Mouse (Mus musculus) forebrain, embryonic 16.5 days (tissue): ENCODE measurements around the gene Gm33543. TPM values are rescaled to one million over a fixed set of nuclear protein-coding genes. Genes with fewer than 3 reads are reported as not detected.

ENCODE experiments used
- polyA plus RNA-seq: library from polyadenylated mRNA; unstranded; fragments of >200 nt; fragmentation: Nextera tagmentation; extraction: Ambion mirVana; gene quantifications from 2 replicates; pipeline ENCODE4 v1.2.1, GENCODE M21; 2015

Gene Gm33543
- polyA plus RNA-seq, 1 experiment from 2014 or later, result not detected

Other genes starting within 250 kb of the Gm33543 start
- gene Anapc15-ps, start 169.5 kb downstream of the Gm33543 start, polyA plus RNA-seq, result not detected in 2 replicates
- 15.8 and 16.6 TPM in 2 replicates for gene Eea1, start 97.7 kb upstream of the Gm33543 start, polyA plus RNA-seq